Comparison of ENCODE assay signal across 10 mouse cellular contexts in genomic region chr17:28391568-28392432, GRCm38 (mm10). TPM values are rescaled to one million over a fixed set of nuclear protein-coding genes. Genes with fewer than 3 reads are reported as not detected.
DNase-seq lines count a peak whose midpoint lies in the region; ATAC-seq and TF ChIP-seq lines count a peak whose summit lies in the region.
"Had no signal": no experiment of that assay in that cellular context is flagged by ENCODE, and none has a peak within 500 bp of the region (broad histone marks: within the 10 kb centered on the region; RNA-seq: fewer than 3 reads in every experiment).

No protein-coding gene starts in this region.

- H3K9ac ChIP-seq in forebrain, embryonic 11.5 days (ENCODE audit: low read length) = no peak overlapping the region
- no peak overlapping the region for H3K9ac ChIP-seq in forebrain, postnatal 0 days
- peak overlapping the region; percentile 35; the same call in 1 of the 2 replicates for H3K9ac ChIP-seq in lung, embryonic 16.5 days (ENCODE audit: low read length)
- H3K9ac ChIP-seq in intestine, embryonic 15.5 days = no peak overlapping the region
- no peak overlapping the region for H3K9ac ChIP-seq in midbrain, embryonic 12.5 days (replicated peaks)

- no peak for ATAC-seq in forebrain, embryonic 11.5 days (replicated peaks; ENCODE audit: low FRiP score)
- no peak for ATAC-seq in forebrain, postnatal 0 days
- no peak for ATAC-seq in lung, embryonic 16.5 days (ENCODE audit: low read depth)
- no peak for ATAC-seq in intestine, embryonic 15.5 days
- ATAC-seq in midbrain, embryonic 12.5 days (ENCODE audit: low FRiP score, low read depth) = no peak

- H3K36me3 ChIP-seq in forebrain, embryonic 11.5 days (ENCODE audit: control insufficient read depth, insufficient read depth, low read length) = no peaks in the 10 kb centered on the region
- no peaks in the 10 kb centered on the region for H3K36me3 ChIP-seq in forebrain, postnatal 0 days (ENCODE audit: insufficient read depth)
- H3K36me3 ChIP-seq in lung, embryonic 16.5 days (ENCODE audit: control insufficient read depth, insufficient read depth, low read length) = no peaks in the 10 kb centered on the region
- H3K36me3 ChIP-seq in intestine, embryonic 15.5 days = no peaks in the 10 kb centered on the region
- no peaks in the 10 kb centered on the region for H3K36me3 ChIP-seq in midbrain, embryonic 12.5 days

- TF ChIP-seq CTCF in forebrain, postnatal 0 days (IDR thresholded peaks at IDR 0.05; ENCODE audit: low read depth) = no peak

- H3K27me3 ChIP-seq in forebrain, embryonic 11.5 days (ENCODE audit: control insufficient read depth, insufficient read depth, low read length) = peaks cover 2% of the 10 kb centered on the region; the same call in 1 of the 2 replicates
- no peaks in the 10 kb centered on the region for H3K27me3 ChIP-seq in forebrain, postnatal 0 days (ENCODE audit: insufficient read depth, low read length)
- peaks cover 7% of the 10 kb centered on the region; the same call in 1 of the 2 replicates for H3K27me3 ChIP-seq in lung, embryonic 16.5 days (ENCODE audit: control insufficient read depth, insufficient read depth, low read depth, low read length)
- H3K27me3 ChIP-seq in intestine, embryonic 15.5 days (replicated peaks) = no peaks in the 10 kb centered on the region; the same call in 1 of the 2 replicates
- H3K27me3 ChIP-seq in midbrain, embryonic 12.5 days = peaks cover 27% of the 10 kb centered on the region

- H3K27ac ChIP-seq in forebrain, embryonic 11.5 days (ENCODE audit: low read depth, low read length) = no peak overlapping the region
- H3K27ac ChIP-seq in forebrain, postnatal 0 days (ENCODE audit: low read depth, low read length) = no peak overlapping the region
- H3K27ac ChIP-seq in lung, embryonic 16.5 days (ENCODE audit: low read length) = no peak overlapping the region
- H3K27ac ChIP-seq in intestine, embryonic 15.5 days = no peak overlapping the region
- no peak overlapping the region for H3K27ac ChIP-seq in midbrain, embryonic 12.5 days (replicated peaks)

- H3K9me3 ChIP-seq in forebrain, embryonic 11.5 days (ENCODE audit: control insufficient read depth, low read length) = no peaks in the 10 kb centered on the region
- no peaks in the 10 kb centered on the region for H3K9me3 ChIP-seq in forebrain, postnatal 0 days (ENCODE audit: low read length)
- no peaks in the 10 kb centered on the region for H3K9me3 ChIP-seq in lung, embryonic 16.5 days (ENCODE audit: control insufficient read depth, low read length)
- no peaks in the 10 kb centered on the region for H3K9me3 ChIP-seq in intestine, embryonic 15.5 days
- H3K9me3 ChIP-seq in midbrain, embryonic 12.5 days = 0 out of 2 replicates have a peak, but pooled peaks cover 6% of the 10 kb centered on the region

- WGBS in forebrain, embryonic 11.5 days = 10% methylated on average over 24 of the region's 25 CpGs
- 15% methylated on average over 21 of the region's 25 CpGs for WGBS in forebrain, postnatal 0 days
- WGBS in lung, embryonic 16.5 days = 6% methylated on average over 21 of the region's 25 CpGs
- 11% methylated on average over 23 of the region's 25 CpGs for WGBS in intestine, embryonic 15.5 days
- WGBS in midbrain, embryonic 12.5 days = 13% methylated on average over 22 of the region's 25 CpGs

- no peak overlapping the region for H3K4me3 ChIP-seq in forebrain, embryonic 11.5 days (ENCODE audit: low read depth, low read length)
- H3K4me3 ChIP-seq in forebrain, postnatal 0 days (ENCODE audit: low read depth, low read length) = no peak overlapping the region
- H3K4me3 ChIP-seq in lung, embryonic 16.5 days (ENCODE audit: low read length) = no peak overlapping the region; the same call in 1 of the 2 replicates
- H3K4me3 ChIP-seq in intestine, embryonic 15.5 days (replicated peaks) = no peak overlapping the region
- H3K4me3 ChIP-seq in midbrain, embryonic 12.5 days = no peak overlapping the region
- H3K4me3 ChIP-seq: myocyte had no signal

- H3K4me2 ChIP-seq in forebrain, embryonic 11.5 days (ENCODE audit: low read depth, low read length, severe bottlenecking) = 0 out of 2 replicates have a peak overlapping the region, but pooled peaks have one; percentile 11
- H3K4me2 ChIP-seq in forebrain, postnatal 0 days (ENCODE audit: low read depth) = no peak overlapping the region
- peak overlapping the region; percentile 30 for H3K4me2 ChIP-seq in lung, embryonic 16.5 days (ENCODE audit: low read depth, low read length)
- H3K4me2 ChIP-seq in intestine, embryonic 15.5 days (replicated peaks) = peak overlapping the region; percentile 39
- 0 out of 2 replicates have a peak overlapping the region, but pooled peaks have one; percentile 13 for H3K4me2 ChIP-seq in midbrain, embryonic 12.5 days (replicated peaks)

- no peaks in the 10 kb centered on the region for H3K4me1 ChIP-seq in forebrain, embryonic 11.5 days (replicated peaks; ENCODE audit: control insufficient read depth, insufficient read depth, low read length)
- no peaks in the 10 kb centered on the region for H3K4me1 ChIP-seq in forebrain, postnatal 0 days (ENCODE audit: insufficient read depth)
- H3K4me1 ChIP-seq in lung, embryonic 16.5 days (replicated peaks; ENCODE audit: control insufficient read depth, insufficient read depth, low read length) = no peaks in the 10 kb centered on the region; the same call in 1 of the 2 replicates
- H3K4me1 ChIP-seq in intestine, embryonic 15.5 days (replicated peaks) = peaks cover 4% of the 10 kb centered on the region; the same call in 1 of the 2 replicates
- peaks cover 8% of the 10 kb centered on the region for H3K4me1 ChIP-seq in midbrain, embryonic 12.5 days

- no peak for DNase-seq in forebrain, embryonic 11.5 days (ENCODE audit: low spot score)
- DNase-seq in forebrain, postnatal 0 days = no peak
- no peak for DNase-seq in lung, postnatal 14 days
- no peak for DNase-seq in MN1 (ENCODE audit: low spot score)
- DNase-seq in spleen, postnatal 14 days (ENCODE audit: low spot score in 2 of 2) = no peak
- DNase-seq: adrenal gland, adult 2 months had no signal

RNA-seq across cellular contexts. Expression of gene Tulp1, which starts 26.8 kb away (rescaled TPM):
- 2.6 and 4.2 TPM in 2 replicates for polyA plus RNA-seq in forebrain, embryonic 11.5 days (2014; fragmentation: Nextera tagmentation; extraction: Ambion mirVana)
- 1.2 and 1.8 TPM in 2 replicates for total RNA-seq in forebrain, postnatal 0 days (2014; rRNA removed)
- polyA plus RNA-seq in forebrain, postnatal 0 days (2015; fragmentation: Nextera tagmentation; extraction: Ambion mirVana) = 0.86 and 1.5 TPM in 2 replicates
- 7.6 and 9.3 TPM in 2 replicates for polyA plus RNA-seq in lung, embryonic 16.5 days (2015; fragmentation: Nextera tagmentation; extraction: Ambion mirVana)
- 3.6 and 4.1 TPM in 2 replicates for polyA plus RNA-seq in intestine, embryonic 15.5 days (2015; fragmentation: Nextera tagmentation; extraction: Ambion mirVana)
- 4.9 and 5.1 TPM in 2 replicates for polyA plus RNA-seq in midbrain, embryonic 12.5 days (2016; fragmentation: Nextera tagmentation; extraction: Ambion mirVana)
- total RNA-seq: adrenal gland, adult 2 months had no signal
- polyA plus RNA-seq: myocyte had no signal

RNA-seq across cellular contexts. Expression of gene Tead3, which starts 41.2 kb away (rescaled TPM):
- 5.6 and 5.8 TPM in 2 replicates for polyA plus RNA-seq in forebrain, embryonic 11.5 days (2014; fragmentation: Nextera tagmentation; extraction: Ambion mirVana)
- total RNA-seq in forebrain, postnatal 0 days (2014; rRNA removed) = 4.5 and 4.8 TPM in 2 replicates
- polyA plus RNA-seq in forebrain, postnatal 0 days (2015; fragmentation: Nextera tagmentation; extraction: Ambion mirVana) = 1.1 and 1.4 TPM in 2 replicates
- 11.6 and 12.4 TPM in 2 replicates for polyA plus RNA-seq in lung, embryonic 16.5 days (2015; fragmentation: Nextera tagmentation; extraction: Ambion mirVana)
- polyA plus RNA-seq in intestine, embryonic 15.5 days (2015; fragmentation: Nextera tagmentation; extraction: Ambion mirVana) = 8.9 and 10.0 TPM in 2 replicates
- polyA plus RNA-seq in midbrain, embryonic 12.5 days (2016; fragmentation: Nextera tagmentation; extraction: Ambion mirVana) = 5.2 and 5.7 TPM in 2 replicates
